Mouse (Mus musculus): ENCODE data around the gene Cdh20.

- TF ChIP-seq HCFC1 (IDR thresholded peaks at IDR 0.05; ENCODE audit: borderline replicate concordance, insufficient read depth, low read length), result no peak
- no peak for TF ChIP-seq CHD2 (IDR thresholded peaks at IDR 0.05; ENCODE audit: low read depth, low read length)
- TF ChIP-seq MAFK (IDR thresholded peaks at IDR 0.05; ENCODE audit: insufficient read depth, low read depth, low read length), result no peak
- TF ChIP-seq ZC3H11A (IDR thresholded peaks at IDR 0.05; ENCODE audit: borderline replicate concordance, low read depth, low read length), result no peak
Observed at GRCm38 (mm10) chr1:104804746-104805145, 36.4 kb downstream of the Cdh20 start.

Measured in ES-E14 (cell line).